Mouse (Mus musculus): ENCODE data around the gene Chac1. TPM values are rescaled to one million over a fixed set of nuclear protein-coding genes. Genes with fewer than 3 reads are reported as not detected.

The Chac1 gene
- polyA plus RNA-seq, 1 experiment = 2.2 TPM

DNA sequence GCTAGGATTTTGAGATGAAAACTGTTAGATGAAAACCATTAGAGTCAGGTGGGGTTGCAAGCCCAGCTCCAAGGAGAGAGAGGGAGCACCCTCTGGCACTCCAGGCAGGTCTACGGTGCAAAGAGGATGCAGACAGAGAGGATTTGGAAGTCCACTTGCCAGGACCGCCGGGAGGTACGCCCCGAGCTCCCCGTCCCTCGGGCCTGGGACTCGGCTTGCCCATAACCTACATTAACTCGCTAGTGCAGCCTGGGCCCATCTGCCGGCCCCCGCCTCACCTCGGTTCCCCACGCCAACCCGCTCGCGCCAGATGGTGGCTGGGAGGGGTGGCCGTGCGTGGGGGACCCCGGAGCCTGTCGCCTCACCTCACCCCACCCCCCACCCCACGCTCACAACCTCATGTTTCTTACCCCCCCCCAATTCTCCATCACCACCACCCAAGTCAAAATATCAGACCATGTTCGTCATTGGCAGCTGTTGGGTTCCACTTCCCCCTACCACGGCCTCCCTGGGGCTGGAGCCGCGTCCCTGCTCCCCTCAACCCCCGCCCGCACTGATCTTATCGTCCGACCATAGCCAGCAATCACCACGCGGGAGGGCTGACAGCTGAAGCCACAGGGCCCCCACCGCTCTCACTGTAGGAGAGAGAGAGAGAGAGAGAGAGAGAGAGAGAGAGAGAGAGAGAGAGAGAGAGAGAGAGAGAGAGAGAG is 27.0 kb upstream of the Chac1 start:
- Histone ChIP-seq H3K27me3 (replicated peaks; ENCODE audit: control insufficient read depth, insufficient read depth, low read length) (no peaks in the 10 kb centered on the region), H3K36me3 (ENCODE audit: control insufficient read depth, insufficient read depth, low read length) (no peaks in the 10 kb centered on the region), H3K4me3 (ENCODE audit: insufficient read depth, low read depth, low read length) (no peak overlapping the region), H3K27ac (ENCODE audit: insufficient read depth, low read depth, low read length) (no peak overlapping the region), H3K4me1 (ENCODE audit: control insufficient read depth, insufficient read depth, low read length) (no peaks in the 10 kb centered on the region)
- DNase-seq = no peak
- no peak for TF ChIP-seq POLR2A (IDR thresholded peaks at IDR 0.05; ENCODE audit: low read depth, low read length)
- no peak for TF ChIP-seq CTCF (conservative IDR thresholded peaks at IDR 0.05; ENCODE audit: insufficient read depth, insufficient read length, low read depth, low read length)
- 43% methylated on average over 32 of the region's 32 CpGs for WGBS

DNA sequence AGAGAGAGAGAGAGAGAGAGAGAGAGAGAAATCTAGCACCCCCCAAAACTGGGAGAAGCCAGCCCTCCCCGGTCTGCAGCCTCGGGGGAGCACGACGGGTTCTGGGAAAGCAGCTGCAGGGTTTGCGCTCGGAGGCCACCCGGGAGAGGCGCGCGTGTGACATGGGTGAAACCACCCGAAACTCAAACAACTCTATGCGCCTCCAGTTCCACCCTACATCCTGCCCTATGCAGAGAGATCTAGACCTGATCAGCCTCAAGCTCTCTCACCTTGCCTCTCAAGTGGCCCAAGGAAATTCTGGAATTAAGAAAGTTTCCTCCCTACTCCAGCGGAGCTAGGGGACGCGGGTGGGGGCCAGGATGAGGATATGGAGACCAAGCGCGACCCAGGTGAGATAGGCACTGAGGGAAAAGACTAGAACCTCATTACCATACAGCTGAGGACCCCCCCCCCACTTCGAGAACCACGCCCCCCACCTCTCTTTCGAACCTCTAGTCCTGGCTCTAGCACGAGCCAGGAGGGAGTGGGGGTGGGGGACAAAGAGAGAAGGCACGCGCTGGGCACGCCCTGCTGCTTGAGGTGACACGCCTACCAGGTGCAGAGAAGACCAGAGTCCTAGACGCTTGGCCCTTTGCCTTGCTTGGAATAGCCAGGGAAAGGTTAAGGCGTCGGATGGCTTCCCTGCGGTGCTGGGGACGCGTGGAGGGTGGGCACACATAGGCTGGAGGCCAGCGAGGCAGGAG is 26.3 kb upstream of the Chac1 start:
- H3K27me3 ChIP-seq (replicated peaks; ENCODE audit: control insufficient read depth, insufficient read depth, low read length) = no peaks in the 10 kb centered on the region
- no peaks in the 10 kb centered on the region for H3K4me1 ChIP-seq (ENCODE audit: control insufficient read depth, insufficient read depth, low read length)
- H3K27ac ChIP-seq (ENCODE audit: insufficient read depth, low read depth, low read length) = no peak overlapping the region
- peak overlapping the region; percentile 63 for H3K4me3 ChIP-seq (ENCODE audit: insufficient read depth, low read depth, low read length)
- DNase-seq = peak; percentile 87
- no peaks in the 10 kb centered on the region for H3K36me3 ChIP-seq (ENCODE audit: control insufficient read depth, insufficient read depth, low read length)
- TF ChIP-seq POLR2A (IDR thresholded peaks at IDR 0.05; ENCODE audit: low read depth, low read length) (no peak), CTCF (conservative IDR thresholded peaks at IDR 0.05; ENCODE audit: insufficient read depth, insufficient read length, low read depth, low read length) (no peak)
- WGBS = 8% methylated on average over 32 of the region's 32 CpGs

GRCm38 (mm10) chr2:119325568-119326143 is 25.4 kb upstream of the Chac1 start, which contains the start of gene Dll4:
Gene Dll4 (plus strand): TSS chr2:119325784.
- no peaks in the 10 kb centered on the region for H3K36me3 ChIP-seq (ENCODE audit: control insufficient read depth, insufficient read depth, low read length)
- DNase-seq = peak; percentile 88
- no peaks in the 10 kb centered on the region for H3K4me1 ChIP-seq (ENCODE audit: control insufficient read depth, insufficient read depth, low read length)
- TF ChIP-seq CTCF (conservative IDR thresholded peaks at IDR 0.05; ENCODE audit: insufficient read depth, insufficient read length, low read depth, low read length) = no peak
- peak; percentile 86 for TF ChIP-seq POLR2A (IDR thresholded peaks at IDR 0.05; ENCODE audit: low read depth, low read length)
- H3K27ac ChIP-seq (ENCODE audit: insufficient read depth, low read depth, low read length) = peak within 1 kb of the TSS; percentile 44
- peak within 1 kb of the TSS; percentile 63 for H3K4me3 ChIP-seq (ENCODE audit: insufficient read depth, low read depth, low read length)
- WGBS = under 1% methylated on average over 32 of the region's 33 CpGs
- H3K27me3 ChIP-seq (replicated peaks; ENCODE audit: control insufficient read depth, insufficient read depth, low read length) = no peaks in the 10 kb centered on the region

DNA sequence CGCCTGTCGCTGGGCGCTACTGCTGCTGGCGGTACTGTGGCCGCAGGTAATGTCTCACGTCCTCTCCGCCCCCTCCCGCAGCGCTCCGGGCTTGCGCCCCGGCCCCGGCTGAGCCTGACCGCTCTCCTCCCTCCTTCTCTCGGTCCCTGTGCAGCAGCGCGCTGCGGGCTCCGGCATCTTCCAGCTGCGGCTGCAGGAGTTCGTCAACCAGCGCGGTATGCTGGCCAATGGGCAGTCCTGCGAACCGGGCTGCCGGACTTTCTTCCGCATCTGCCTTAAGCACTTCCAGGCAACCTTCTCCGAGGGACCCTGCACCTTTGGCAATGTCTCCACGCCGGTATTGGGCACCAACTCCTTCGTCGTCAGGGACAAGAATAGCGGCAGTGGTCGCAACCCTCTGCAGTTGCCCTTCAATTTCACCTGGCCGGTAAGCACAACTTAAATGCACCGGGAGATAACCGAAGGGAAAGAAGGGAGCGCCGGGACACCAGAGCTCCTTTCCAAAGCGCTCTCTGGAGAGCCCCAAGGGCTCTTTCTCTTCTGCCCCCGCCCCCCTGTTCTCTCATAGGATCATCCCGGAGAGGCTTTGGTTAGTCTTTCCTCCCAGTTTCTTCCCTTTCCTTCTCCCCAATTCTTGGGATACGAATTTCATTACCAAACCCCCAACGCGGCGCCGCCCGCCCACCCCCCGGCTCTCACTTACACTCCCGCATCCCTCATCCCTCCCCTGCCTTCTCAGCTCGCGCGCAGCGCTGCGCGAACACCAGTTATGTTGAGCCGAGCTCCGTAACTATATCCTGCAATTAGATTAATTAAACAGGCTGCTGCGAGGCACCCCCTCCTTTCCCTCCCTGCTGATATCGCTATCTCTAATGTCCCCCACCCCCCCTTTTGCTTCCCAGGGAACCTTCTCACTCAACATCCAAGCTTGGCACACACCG is 24.6 kb upstream of the Chac1 start:
- DNase-seq = peak; percentile 42
- Histone ChIP-seq H3K4me3 (ENCODE audit: insufficient read depth, low read depth, low read length) (peak overlapping the region; percentile 63), H3K27ac (ENCODE audit: insufficient read depth, low read depth, low read length) (peak overlapping the region; percentile 44), H3K27me3 (replicated peaks; ENCODE audit: control insufficient read depth, insufficient read depth, low read length) (no peaks in the 10 kb centered on the region), H3K4me1 (ENCODE audit: control insufficient read depth, insufficient read depth, low read length) (no peaks in the 10 kb centered on the region), H3K36me3 (ENCODE audit: control insufficient read depth, insufficient read depth, low read length) (no peaks in the 10 kb centered on the region)
- no peak for TF ChIP-seq CTCF (conservative IDR thresholded peaks at IDR 0.05; ENCODE audit: insufficient read depth, insufficient read length, low read depth, low read length)
- no peak for TF ChIP-seq POLR2A (IDR thresholded peaks at IDR 0.05; ENCODE audit: low read depth, low read length)
- under 1% methylated on average over 61 of the region's 61 CpGs for WGBS

- TF ChIP-seq POLR2A (IDR thresholded peaks at IDR 0.05; ENCODE audit: low read depth, low read length) (no peak), CTCF (conservative IDR thresholded peaks at IDR 0.05; ENCODE audit: insufficient read depth, insufficient read length, low read depth, low read length) (peak; percentile 53)
- H3K36me3 ChIP-seq (ENCODE audit: control insufficient read depth, insufficient read depth, low read length) = no peaks in the 10 kb centered on the region
- peak; percentile 89 for DNase-seq
- no peaks in the 10 kb centered on the region for H3K4me1 ChIP-seq (ENCODE audit: control insufficient read depth, insufficient read depth, low read length)
- H3K4me3 ChIP-seq (ENCODE audit: insufficient read depth, low read depth, low read length) = peak overlapping the region; percentile 63
- no peaks in the 10 kb centered on the region for H3K27me3 ChIP-seq (replicated peaks; ENCODE audit: control insufficient read depth, insufficient read depth, low read length)
- WGBS = 1% methylated on average over 30 of the region's 30 CpGs
- no peak overlapping the region for H3K27ac ChIP-seq (ENCODE audit: insufficient read depth, low read depth, low read length)
These were observed 23.9 kb upstream of the Chac1 start for GRCm38 (mm10) chr2:119327102-119327480.

DNA sequence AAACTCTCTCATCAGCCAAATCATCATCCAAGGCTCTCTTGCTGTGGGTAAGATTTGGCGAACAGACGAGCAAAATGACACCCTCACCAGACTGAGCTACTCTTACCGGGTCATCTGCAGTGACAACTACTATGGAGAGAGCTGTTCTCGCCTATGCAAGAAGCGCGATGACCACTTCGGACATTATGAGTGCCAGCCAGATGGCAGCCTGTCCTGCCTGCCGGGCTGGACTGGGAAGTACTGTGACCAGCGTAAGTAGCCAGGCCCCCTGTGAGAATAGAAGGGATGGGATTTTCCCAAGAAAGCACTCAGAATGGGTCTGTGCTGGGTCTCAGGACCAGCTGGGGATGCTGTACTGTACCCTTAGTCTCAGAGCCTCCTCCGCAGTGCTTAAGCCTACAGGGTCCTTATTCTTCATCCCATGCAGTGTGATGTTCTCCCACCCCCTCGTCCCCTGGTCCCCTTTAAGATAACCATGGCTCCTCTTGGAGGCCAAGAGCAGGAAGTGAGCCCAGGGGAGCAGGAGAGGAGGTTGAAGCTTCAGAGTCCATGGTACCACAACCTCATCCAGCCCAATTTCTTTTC is 23.0 kb upstream of the Chac1 start:
- Histone ChIP-seq H3K36me3 (ENCODE audit: control insufficient read depth, insufficient read depth, low read length) (no peaks in the 10 kb centered on the region), H3K4me1 (ENCODE audit: control insufficient read depth, insufficient read depth, low read length) (no peaks in the 10 kb centered on the region), H3K27me3 (replicated peaks; ENCODE audit: control insufficient read depth, insufficient read depth, low read length) (no peaks in the 10 kb centered on the region), H3K27ac (ENCODE audit: insufficient read depth, low read depth, low read length) (peak overlapping the region; percentile 41; the same call in 1 of the 2 replicates), H3K4me3 (ENCODE audit: insufficient read depth, low read depth, low read length) (peak overlapping the region; percentile 38)
- TF ChIP-seq POLR2A (IDR thresholded peaks at IDR 0.05; ENCODE audit: low read depth, low read length) = no peak
- no peak for TF ChIP-seq CTCF (conservative IDR thresholded peaks at IDR 0.05; ENCODE audit: insufficient read depth, insufficient read length, low read depth, low read length)
- whole genome bisulfite sequencing = 58% methylated on average over 11 of the region's 11 CpGs
- no peak for DNase-seq
